Mouse (Mus musculus): ENCODE data around the gene Cox6a2. TPM values are rescaled to one million over a fixed set of nuclear protein-coding genes. Genes with fewer than 3 reads are reported as not detected.

Cox6a2 gene
- polyA plus RNA-seq, 1 experiment from 2014 or later, result 7.5 TPM

DNA sequence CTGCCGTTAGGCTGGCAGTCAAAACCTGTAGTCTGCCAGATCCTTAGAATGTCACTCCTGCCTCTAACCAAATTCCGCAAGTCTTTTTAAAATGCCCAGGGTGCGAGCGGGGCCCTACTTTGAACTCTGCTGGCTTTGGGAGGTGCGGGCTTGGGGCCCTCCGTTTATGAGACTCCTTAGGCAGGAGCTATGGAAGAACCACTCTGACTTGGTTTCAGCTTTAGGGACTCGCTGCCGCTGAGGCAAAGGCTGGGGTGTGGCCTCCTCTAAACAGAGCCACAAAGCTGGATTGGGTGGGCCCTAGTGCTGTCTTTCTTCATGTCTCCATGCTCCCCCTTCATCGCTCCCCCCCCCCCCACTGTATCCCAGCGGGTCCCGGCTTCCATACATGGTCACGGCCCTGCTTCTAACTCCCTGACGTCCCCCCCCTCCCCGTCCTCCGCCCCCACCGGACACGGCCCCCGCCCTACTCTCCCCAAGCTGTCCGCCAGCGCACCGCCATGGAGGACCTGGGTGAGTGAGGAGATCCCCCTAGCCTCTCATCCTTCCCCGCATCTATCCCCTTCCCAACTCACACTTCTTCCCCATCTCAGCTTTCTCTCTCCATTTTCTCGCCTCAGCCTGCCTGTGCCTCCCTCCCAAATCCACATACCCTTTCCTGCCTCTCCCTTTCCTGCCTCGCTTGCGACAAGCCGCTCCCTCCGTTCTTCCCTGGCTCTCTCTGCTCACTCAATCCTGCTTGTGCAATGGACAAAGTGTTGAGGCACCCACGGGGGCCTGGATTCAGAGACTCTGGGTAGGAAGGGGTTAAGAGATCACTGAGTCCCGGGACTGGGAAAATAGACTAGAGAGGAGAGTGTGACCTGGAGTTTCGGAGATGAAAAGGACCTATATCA, 40.6 kb upstream of the Cox6a2 start, which contains the start of gene Tgfb1i1:
Gene Tgfb1i1 (plus strand): TSS at position 317 of the 896 bp plus-strand sequence.
- peak within 1 kb of the TSS; percentile 82 for H3K4me2 ChIP-seq (ENCODE audit: low read depth, low read length)
- peak within 1 kb of the TSS; percentile 62 for H3K4me3 ChIP-seq (ENCODE audit: low read depth, low read length)
- peaks cover 21% of the 10 kb centered on the region for H3K4me1 ChIP-seq (ENCODE audit: control insufficient read depth, low read depth, low read length)
- peaks cover 12% of the 10 kb centered on the region for H3K36me3 ChIP-seq (ENCODE audit: control insufficient read depth, insufficient read depth)
- peak; percentile 53 for ATAC-seq (ENCODE audit: low read depth)
- H3K9me3 ChIP-seq (replicated peaks; ENCODE audit: control insufficient read depth, low read length), result no peaks in the 10 kb centered on the region
- 10% methylated on average over 26 of the region's 30 CpGs for WGBS (ENCODE audit: insufficient replicate concordance)
- peak within 1 kb of the TSS; percentile 70 for H3K9ac ChIP-seq (ENCODE audit: low read depth, low read length)
- peaks cover 6% of the 10 kb centered on the region for H3K27me3 ChIP-seq (ENCODE audit: control insufficient read depth, insufficient read depth, low read depth, low read length)
- peak within 1 kb of the TSS; percentile 66 for H3K27ac ChIP-seq (ENCODE audit: low read length)

DNA sequence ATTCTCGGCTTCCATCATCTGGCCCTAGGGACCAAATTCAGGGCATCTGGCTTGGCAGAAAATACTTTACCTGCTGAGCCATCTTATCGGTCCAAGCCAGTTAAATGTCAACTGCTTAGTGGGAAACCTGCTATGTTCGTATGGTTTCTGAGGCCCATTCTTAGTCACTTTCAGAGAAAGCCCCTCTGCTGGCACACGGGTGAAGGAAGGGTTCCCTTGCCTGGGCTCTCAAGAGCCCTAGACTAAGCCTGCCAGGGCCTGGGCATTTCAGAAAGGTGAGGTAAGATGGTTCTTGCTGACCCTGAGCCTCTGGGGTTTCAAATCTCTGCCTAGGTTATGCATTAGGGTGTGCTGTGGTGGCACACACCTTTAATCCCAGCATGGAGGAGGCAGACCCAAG, 39.4 kb upstream of the Cox6a2 start:
- WGBS (ENCODE audit: insufficient replicate concordance), result 71% methylated on average over 4 of the region's 4 CpGs
- Histone ChIP-seq H3K4me1 (ENCODE audit: control insufficient read depth, low read depth, low read length) (peaks cover 23% of the 10 kb centered on the region), H3K4me3 (ENCODE audit: low read depth, low read length) (no peak overlapping the region), H3K27me3 (ENCODE audit: control insufficient read depth, insufficient read depth, low read depth, low read length) (peaks cover 4% of the 10 kb centered on the region; the same call in 1 of the 2 replicates), H3K9ac (ENCODE audit: low read depth, low read length) (no peak overlapping the region), H3K27ac (ENCODE audit: low read length) (no peak overlapping the region), H3K9me3 (replicated peaks; ENCODE audit: control insufficient read depth, low read length) (no peaks in the 10 kb centered on the region), H3K36me3 (ENCODE audit: control insufficient read depth, insufficient read depth) (peaks cover 15% of the 10 kb centered on the region), H3K4me2 (ENCODE audit: low read depth, low read length) (no peak overlapping the region)
- no peak for ATAC-seq (ENCODE audit: low read depth)

- H3K4me1 ChIP-seq (ENCODE audit: control insufficient read depth, low read depth, low read length), result peaks cover 17% of the 10 kb centered on the region
- H3K4me3 ChIP-seq (ENCODE audit: low read depth, low read length), result no peak overlapping the region
- no peak overlapping the region for H3K27ac ChIP-seq (ENCODE audit: low read length)
- no peak overlapping the region for H3K4me2 ChIP-seq (ENCODE audit: low read depth, low read length)
- peaks cover 21% of the 10 kb centered on the region for H3K36me3 ChIP-seq (ENCODE audit: control insufficient read depth, insufficient read depth)
- 86% methylated on average over 18 of the region's 18 CpGs for WGBS (ENCODE audit: insufficient replicate concordance)
- no peak overlapping the region for H3K9ac ChIP-seq (ENCODE audit: low read depth, low read length)
- H3K9me3 ChIP-seq (replicated peaks; ENCODE audit: control insufficient read depth, low read length), result no peaks in the 10 kb centered on the region
- ATAC-seq (ENCODE audit: low read depth), result no peak
- H3K27me3 ChIP-seq (ENCODE audit: control insufficient read depth, insufficient read depth, low read depth, low read length), result peaks cover 4% of the 10 kb centered on the region; the same call in 1 of the 2 replicates
Observed at GRCm38 (mm10) chr7:128244410-128245025, 38.3 kb upstream of the Cox6a2 start.

DNA sequence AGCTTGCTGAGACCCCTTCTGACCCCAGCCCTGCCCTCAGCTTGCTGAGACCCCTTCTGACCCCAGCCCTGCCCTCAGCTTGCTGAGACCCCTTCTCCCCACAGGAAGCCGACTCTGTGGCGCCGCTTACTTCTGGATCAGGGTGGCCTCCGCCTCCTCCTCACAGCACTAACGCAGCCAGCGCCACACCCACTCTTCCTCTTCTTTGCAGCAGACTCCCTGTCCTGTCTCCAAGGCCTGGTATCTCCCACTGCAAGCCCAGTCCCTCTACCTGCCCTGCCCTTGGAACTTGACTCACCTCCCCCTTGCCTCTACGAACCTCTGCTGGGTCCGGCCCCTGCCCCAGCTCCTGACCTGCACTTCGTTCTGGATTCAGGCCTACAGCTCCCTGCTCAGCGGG, 37.7 kb upstream of the Cox6a2 start:
- Histone ChIP-seq H3K4me3 (ENCODE audit: low read depth, low read length) (no peak overlapping the region), H3K9ac (ENCODE audit: low read depth, low read length) (no peak overlapping the region), H3K27me3 (ENCODE audit: control insufficient read depth, insufficient read depth, low read depth, low read length) (peaks cover 4% of the 10 kb centered on the region; the same call in 1 of the 2 replicates), H3K36me3 (ENCODE audit: control insufficient read depth, insufficient read depth) (peaks cover 21% of the 10 kb centered on the region), H3K9me3 (replicated peaks; ENCODE audit: control insufficient read depth, low read length) (no peaks in the 10 kb centered on the region), H3K4me1 (ENCODE audit: control insufficient read depth, low read depth, low read length) (peaks cover 22% of the 10 kb centered on the region), H3K27ac (ENCODE audit: low read length) (no peak overlapping the region), H3K4me2 (ENCODE audit: low read depth, low read length) (no peak overlapping the region)
- WGBS (ENCODE audit: insufficient replicate concordance), result 86% methylated on average over 10 of the region's 10 CpGs
- ATAC-seq (ENCODE audit: low read depth), result no peak

DNA sequence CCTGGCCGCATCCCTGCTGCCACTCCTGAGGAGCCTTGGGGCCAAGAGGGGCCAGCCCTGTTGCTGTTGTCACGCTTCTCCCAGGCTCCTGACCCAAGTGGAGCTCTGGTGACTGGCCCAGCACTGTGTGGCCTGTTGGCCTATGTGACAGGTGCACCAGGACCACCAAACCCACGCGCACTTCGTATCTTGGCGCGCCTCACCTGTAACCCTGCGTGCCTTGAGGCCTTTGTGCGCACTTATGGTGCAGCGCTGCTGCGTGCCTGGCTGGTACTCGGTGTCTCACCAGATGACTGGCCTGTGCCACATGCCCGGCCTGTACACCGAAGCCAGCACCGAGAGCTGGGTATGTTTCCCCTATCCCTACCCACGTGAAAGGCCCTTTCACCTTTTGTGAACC, 36.1 kb upstream of the Cox6a2 start:
- H3K9ac ChIP-seq (ENCODE audit: low read depth, low read length), result no peak overlapping the region
- peaks cover 21% of the 10 kb centered on the region for H3K36me3 ChIP-seq (ENCODE audit: control insufficient read depth, insufficient read depth)
- no peak overlapping the region for H3K27ac ChIP-seq (ENCODE audit: low read length)
- H3K27me3 ChIP-seq (ENCODE audit: control insufficient read depth, insufficient read depth, low read depth, low read length), result peaks cover 4% of the 10 kb centered on the region; the same call in 1 of the 2 replicates
- H3K9me3 ChIP-seq (replicated peaks; ENCODE audit: control insufficient read depth, low read length), result no peaks in the 10 kb centered on the region
- ATAC-seq (ENCODE audit: low read depth), result no peak
- peaks cover 23% of the 10 kb centered on the region for H3K4me1 ChIP-seq (ENCODE audit: control insufficient read depth, low read depth, low read length)
- H3K4me3 ChIP-seq (ENCODE audit: low read depth, low read length), result no peak overlapping the region
- H3K4me2 ChIP-seq (ENCODE audit: low read depth, low read length), result no peak overlapping the region
- 92% methylated on average over 16 of the region's 16 CpGs for WGBS (ENCODE audit: insufficient replicate concordance)

DNA sequence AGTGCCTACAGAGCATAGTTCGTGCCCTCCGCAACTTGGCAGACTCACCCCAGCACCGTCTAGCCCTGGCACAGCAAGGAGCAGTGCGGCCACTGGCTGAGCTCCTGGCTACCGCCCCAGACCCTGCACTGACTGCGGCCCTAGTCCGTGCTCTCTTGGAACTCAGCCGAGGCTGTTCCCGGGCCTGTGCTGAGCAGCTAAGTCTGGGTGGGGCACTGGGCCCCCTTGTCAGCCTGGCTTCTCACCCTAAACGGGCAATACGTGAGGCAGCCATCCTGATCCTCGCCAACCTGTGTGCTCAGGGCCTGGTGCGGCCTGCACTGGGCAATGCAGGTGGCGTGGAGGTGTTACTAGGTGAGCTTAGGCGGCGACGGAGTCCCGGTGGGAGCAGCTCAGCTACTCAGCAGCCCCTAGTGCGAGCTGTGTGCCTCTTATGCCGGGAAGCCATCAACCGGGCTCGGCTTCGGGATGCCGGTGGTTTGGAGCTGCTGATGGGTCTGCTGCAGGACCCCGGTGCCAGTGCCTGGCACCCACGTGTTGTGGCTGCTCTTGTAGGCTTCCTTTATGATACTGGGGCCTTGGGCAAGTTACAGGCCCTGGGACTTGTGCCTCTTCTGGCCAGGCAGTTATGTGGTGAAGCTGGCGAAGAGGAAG, 34.1 kb upstream of the Cox6a2 start:
- Histone ChIP-seq H3K4me3 (ENCODE audit: low read depth, low read length) (no peak overlapping the region), H3K27me3 (ENCODE audit: control insufficient read depth, insufficient read depth, low read depth, low read length) (no peaks in the 10 kb centered on the region), H3K36me3 (ENCODE audit: control insufficient read depth, insufficient read depth) (peaks cover 21% of the 10 kb centered on the region), H3K9me3 (replicated peaks; ENCODE audit: control insufficient read depth, low read length) (no peaks in the 10 kb centered on the region), H3K27ac (ENCODE audit: low read length) (no peak overlapping the region), H3K4me2 (ENCODE audit: low read depth, low read length) (no peak overlapping the region), H3K9ac (ENCODE audit: low read depth, low read length) (peak overlapping the region; percentile 17; the same call in 1 of the 2 replicates), H3K4me1 (ENCODE audit: control insufficient read depth, low read depth, low read length) (peaks cover 22% of the 10 kb centered on the region)
- WGBS (ENCODE audit: insufficient replicate concordance), result 92% methylated on average over 27 of the region's 27 CpGs
- no peak for ATAC-seq (ENCODE audit: low read depth)

- 27% methylated on average over 4 of the region's 4 CpGs for WGBS (ENCODE audit: insufficient replicate concordance)
- Histone ChIP-seq H3K36me3 (ENCODE audit: control insufficient read depth, insufficient read depth) (peaks cover 15% of the 10 kb centered on the region), H3K4me1 (ENCODE audit: control insufficient read depth, low read depth, low read length) (peaks cover 22% of the 10 kb centered on the region)
Observed at GRCm38 (mm10) chr7:128238991-128239390, 32.8 kb upstream of the Cox6a2 start.

GRCm38 (mm10) chr7:128237927-128238778, 32.0 kb upstream of the Cox6a2 start, which contains the start of gene 9130023H24Rik:
TSS of gene 9130023H24Rik (minus strand) at chr7:128238031.
- Histone ChIP-seq H3K9ac (ENCODE audit: low read depth, low read length) (peak within 1 kb of the TSS; percentile 85), H3K4me2 (ENCODE audit: low read depth, low read length) (peak within 1 kb of the TSS; percentile 89), H3K27ac (ENCODE audit: low read length) (peak within 1 kb of the TSS; percentile 99), H3K27me3 (ENCODE audit: control insufficient read depth, insufficient read depth, low read depth, low read length) (no peaks in the 10 kb centered on the region), H3K4me3 (ENCODE audit: low read depth, low read length) (peak within 1 kb of the TSS; percentile 89), H3K9me3 (replicated peaks; ENCODE audit: control insufficient read depth, low read length) (no peaks in the 10 kb centered on the region), H3K36me3 (ENCODE audit: control insufficient read depth, insufficient read depth) (peaks cover 14% of the 10 kb centered on the region), H3K4me1 (ENCODE audit: control insufficient read depth, low read depth, low read length) (peaks cover 22% of the 10 kb centered on the region)
- peak; percentile 87 for ATAC-seq (ENCODE audit: low read depth)
- WGBS (ENCODE audit: insufficient replicate concordance), result under 1% methylated on average over 72 of the region's 72 CpGs

More at GRCm38 (mm10) chr7:128238991-128239390, 32.8 kb upstream of the Cox6a2 start:
- Histone ChIP-seq H3K4me3 (ENCODE audit: low read depth, low read length) (peak overlapping the region; percentile 89), H3K27me3 (ENCODE audit: control insufficient read depth, insufficient read depth, low read depth, low read length) (no peaks in the 10 kb centered on the region), H3K9ac (ENCODE audit: low read depth, low read length) (peak overlapping the region; percentile 64), H3K9me3 (replicated peaks; ENCODE audit: control insufficient read depth, low read length) (no peaks in the 10 kb centered on the region), H3K4me2 (ENCODE audit: low read depth, low read length) (peak overlapping the region; percentile 89), H3K27ac (ENCODE audit: low read length) (peak overlapping the region; percentile 92)
- ATAC-seq (ENCODE audit: low read depth), result no peak
